Mouse (Mus musculus) ES-E14 (cell line): ENCODE data around the gene St6galnac3.

Experiments
- CHD2 ChIP-seq: IDR thresholded peaks from 2 replicates; pipeline ENCODE4 v1.6.1; 2014; ENCODE audit warnings: mild to moderate bottlenecking, low read depth, low read length, inconsistent platforms
- HCFC1 ChIP-seq: IDR thresholded peaks from 2 replicates; pipeline ENCODE4 v1.6.1; 2012; ENCODE audit warnings: low read length, inconsistent platforms, borderline replicate concordance; ENCODE audit not compliant: insufficient read depth

- TF ChIP-seq HCFC1 (no peak), CHD2 (no peak)
Measured at GRCm38 (mm10) chr3:153769220-153769619, 44.2 kb upstream of the St6galnac3 start.
